Mouse (Mus musculus) megakaryocyte, embryonic 14.5 days (primary cell): Measurements from ENCODE around the gene Omt2a.
"Not testable (repeated sequence)": the region's sequence is repeated elsewhere in the genome, so short reads cannot be mapped to it uniquely, and the experiment has no call there.

Source experiments
- FLI1 ChIP-seq: IDR thresholded peaks from 2 replicates; pipeline ENCODE4 v1.6.1; 2012; ENCODE audit warnings: low read length, inconsistent platforms, mixed read lengths
- GATA1 ChIP-seq: IDR thresholded peaks from 3 replicates; pipeline ENCODE4 v1.6.1; 2012; ENCODE audit warnings: mixed read lengths, low read length, inconsistent platforms, borderline replicate concordance

DNA sequence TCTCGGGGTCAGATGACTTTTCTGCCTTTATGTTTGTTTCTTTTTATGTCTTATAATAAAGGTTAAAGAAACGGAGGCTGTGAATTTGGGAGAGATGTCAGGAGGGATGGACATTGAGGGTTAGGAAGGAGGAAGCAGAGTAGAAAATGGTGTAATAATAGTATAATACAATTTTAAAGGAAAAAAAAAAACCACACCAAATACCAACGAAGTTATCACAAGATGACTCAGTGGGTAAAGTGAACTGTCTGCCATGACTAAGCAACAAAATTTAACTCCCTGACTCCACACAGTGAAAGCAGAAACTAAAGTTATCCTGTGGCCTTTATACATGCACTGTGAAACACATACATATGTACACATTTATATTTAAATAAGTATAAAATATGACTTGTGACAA is 43.7 kb downstream of the Omt2a start:
- TF ChIP-seq GATA1, FLI1: not testable (repeated sequence)
